Mouse (Mus musculus): ENCODE data around the gene Olfr62.

The Olfr62 gene

GRCm38 (mm10) chr4:118658652-118659051 is at the start of gene Olfr62:
Gene Olfr62 (plus strand): TSS chr4:118658952.
- no peak for DNase-seq (ENCODE audit: low spot score)

GRCm38 (mm10) chr4:118609836-118610235 is 48.9 kb upstream of the Olfr62 start:
- DNase-seq (ENCODE audit: low spot score) = no peak

GRCm38 (mm10) chr4:118612619-118613018 is 46.1 kb upstream of the Olfr62 start:
- DNase-seq (ENCODE audit: low spot score) = peak; percentile 25

GRCm38 (mm10) chr4:118615412-118615811 is 43.3 kb upstream of the Olfr62 start:
- no peak for DNase-seq (ENCODE audit: low spot score)

- peak; percentile 86 for DNase-seq (ENCODE audit: low spot score)
These were observed 38.3 kb upstream of the Olfr62 start, which contains the start of the genes Cfap57 and Ebna1bp2 for GRCm38 (mm10) chr4:118620279-118620966. Gene Cfap57 (minus strand): TSS chr4:118620777. Gene Ebna1bp2 (plus strand): TSS chr4:118620799.

- no peak for DNase-seq (ENCODE audit: low spot score)
These were observed 37.8 kb upstream of the Olfr62 start for GRCm38 (mm10) chr4:118620967-118621320.

DNA sequence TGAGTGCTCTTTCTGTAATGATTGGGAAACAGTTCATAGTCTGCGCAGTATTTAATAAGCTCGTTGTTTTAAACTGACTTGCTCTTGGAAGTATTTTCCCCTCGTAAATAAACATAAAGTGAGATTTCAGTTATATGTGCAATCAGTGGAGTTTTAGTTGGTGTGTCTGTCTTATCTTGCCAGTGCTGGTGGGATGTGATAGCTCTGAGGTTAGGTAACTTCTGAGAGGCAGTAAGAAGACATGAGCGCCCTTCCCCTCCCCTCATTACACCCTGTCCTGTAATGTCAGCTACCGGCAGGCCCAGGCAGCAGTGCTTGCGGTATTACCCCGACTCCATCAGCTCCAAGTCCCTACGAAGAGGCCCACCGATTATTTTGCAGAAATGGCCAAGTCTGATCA is 37.0 kb upstream of the Olfr62 start:
- no peak for DNase-seq (ENCODE audit: low spot score)

DNA sequence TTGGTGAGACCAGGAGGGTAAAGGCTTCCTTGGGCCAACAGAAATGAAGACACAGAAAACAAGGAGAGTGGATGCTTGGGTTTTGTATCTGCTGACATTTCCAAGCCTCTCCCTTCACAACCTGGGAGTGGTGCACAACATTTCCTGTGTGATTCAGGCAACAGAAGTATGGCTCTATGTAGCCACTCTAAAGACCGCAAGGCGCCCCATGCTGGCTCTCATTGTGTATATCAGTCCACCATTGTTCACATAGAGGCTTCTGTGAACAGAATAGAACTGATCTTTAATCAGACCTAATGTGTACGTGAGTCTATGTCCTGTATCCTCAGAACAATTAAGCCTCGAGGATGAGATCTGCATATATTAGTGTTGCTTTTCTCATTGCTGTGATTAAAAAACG is 28.5 kb upstream of the Olfr62 start:
- DNase-seq (ENCODE audit: low spot score) = no peak

DNA sequence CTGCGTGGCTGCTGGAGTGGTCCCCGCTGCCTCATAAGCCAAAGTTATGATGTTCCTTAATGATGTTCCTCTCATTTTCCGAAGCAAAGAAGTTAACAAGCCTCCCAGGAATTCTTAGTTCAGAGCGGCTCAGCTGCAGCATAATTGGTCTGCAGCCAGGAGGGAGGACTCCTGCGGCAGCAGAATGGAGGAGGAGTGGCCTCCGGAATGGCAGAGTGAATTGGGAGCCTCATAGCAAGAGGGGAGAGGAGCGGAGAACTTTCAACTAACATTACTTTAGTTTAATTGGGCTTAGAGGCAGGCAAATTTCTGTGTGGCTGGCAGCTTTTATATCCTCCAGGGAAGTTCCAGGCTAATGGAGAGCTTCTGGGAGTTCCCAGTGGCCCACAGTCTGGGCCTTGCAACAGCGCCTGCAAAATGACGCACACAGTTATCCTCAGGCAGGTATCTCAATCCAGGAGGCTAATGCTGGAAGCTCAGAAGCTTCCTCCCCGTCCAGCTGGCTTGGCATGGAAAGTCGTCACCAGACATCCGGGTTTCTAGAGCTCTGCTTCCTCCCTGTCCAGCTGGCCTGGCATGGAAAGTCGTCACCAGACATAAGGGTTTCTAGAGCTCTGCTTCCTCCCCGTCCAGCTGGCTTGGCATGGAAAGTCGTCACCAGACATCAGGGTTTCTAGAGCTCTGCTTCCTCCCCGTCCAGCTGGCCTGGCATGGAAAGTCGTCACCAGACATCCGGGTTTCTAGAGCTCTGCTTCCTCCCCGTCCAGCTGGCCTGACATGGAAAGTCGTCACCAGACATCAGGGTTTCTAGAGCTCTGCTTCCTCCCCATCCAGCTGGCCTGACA is 16.2 kb upstream of the Olfr62 start:
- DNase-seq (ENCODE audit: low spot score) = no peak

- DNase-seq (ENCODE audit: low spot score) = peak; percentile 55
These were observed 13.5 kb upstream of the Olfr62 start for GRCm38 (mm10) chr4:118645234-118645633.

DNA sequence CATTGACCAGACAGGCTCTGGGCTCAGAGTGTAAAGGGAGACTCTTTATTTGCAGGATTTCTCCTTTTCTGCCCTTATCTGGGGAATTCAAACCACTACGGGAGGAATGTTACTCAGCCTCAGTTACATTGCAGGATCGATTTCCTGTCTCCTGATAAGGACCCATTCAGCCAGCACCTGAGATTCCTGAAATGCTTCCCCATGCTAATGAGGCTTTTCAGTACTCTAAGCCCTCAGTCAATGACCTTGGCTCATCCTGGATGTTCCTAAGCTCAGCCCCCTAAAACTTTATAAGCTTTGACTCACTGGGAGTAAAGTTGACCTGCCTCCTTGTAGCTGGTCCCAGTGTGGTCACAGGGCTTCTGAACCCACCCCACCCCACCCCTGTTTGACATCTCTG is 28.3 kb downstream of the Olfr62 start:
- DNase-seq (ENCODE audit: low spot score) = no peak

- DNase-seq (ENCODE audit: low spot score) = no peak
These were observed 33.7 kb downstream of the Olfr62 start, which contains the start of gene Olfr1342 for GRCm38 (mm10) chr4:118692412-118692973. Gene Olfr1342 (minus strand): TSS chr4:118692756.

GRCm38 (mm10) chr4:118693812-118694211 is 35.1 kb downstream of the Olfr62 start:
- DNase-seq (ENCODE audit: low spot score) = no peak

DNA sequence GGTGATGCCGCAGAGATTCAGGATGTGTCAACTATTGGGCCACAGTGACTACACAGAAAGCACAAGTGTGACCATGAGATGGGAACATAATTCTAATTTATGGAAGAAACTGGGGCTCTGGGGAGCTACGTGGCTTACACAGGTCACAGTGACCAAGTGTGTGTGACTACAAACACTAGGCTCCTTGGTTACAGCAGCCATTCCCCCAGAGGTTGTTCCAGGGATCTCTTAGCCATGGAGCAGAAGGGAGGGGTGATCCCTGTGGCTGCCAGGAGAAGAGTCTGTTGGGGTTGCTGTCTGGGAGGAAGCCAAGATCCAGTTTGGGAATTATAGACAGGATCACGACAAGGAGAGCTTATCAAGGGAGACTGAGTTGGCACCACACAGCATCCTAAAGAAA is 44.5 kb downstream of the Olfr62 start, which contains the start of gene Olfr1341:
Gene Olfr1341 (plus strand): TSS at position 301 of the 400 bp plus-strand sequence.
- DNase-seq (ENCODE audit: low spot score) = no peak

DNA sequence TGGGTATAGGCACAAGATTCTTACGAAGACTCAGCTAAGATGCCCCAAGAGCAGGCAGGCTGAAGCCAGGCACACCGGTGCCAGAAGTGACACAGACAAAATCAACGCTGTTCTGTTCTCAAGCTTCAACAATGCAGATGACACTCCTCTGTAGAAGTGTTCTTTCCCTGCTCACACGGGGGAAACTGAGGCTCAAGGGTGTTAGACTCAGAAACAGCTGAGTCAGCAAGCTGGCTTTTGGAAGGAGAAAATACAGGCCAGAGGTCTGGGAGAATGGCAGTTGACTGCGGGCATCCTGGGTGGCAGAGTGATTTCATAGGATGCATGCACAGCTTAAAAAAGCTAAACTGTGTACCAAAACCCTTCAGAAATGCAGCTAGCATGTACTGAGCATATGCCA is 49.3 kb downstream of the Olfr62 start:
- DNase-seq (ENCODE audit: low spot score) = no peak

GRCm38 (mm10) chr4:118711656-118712055 is 52.9 kb downstream of the Olfr62 start:
- DNase-seq (ENCODE audit: low spot score) = no peak

Measured in urinary bladder, postnatal 25 days (tissue).